Mouse (Mus musculus): ENCODE measurements around the gene Galnt2. TPM values are rescaled to one million over a fixed set of nuclear protein-coding genes. Genes with fewer than 3 reads are reported as not detected.

Galnt2 gene
- polyA plus RNA-seq, 1 experiment, result 11.5 TPM

DNA sequence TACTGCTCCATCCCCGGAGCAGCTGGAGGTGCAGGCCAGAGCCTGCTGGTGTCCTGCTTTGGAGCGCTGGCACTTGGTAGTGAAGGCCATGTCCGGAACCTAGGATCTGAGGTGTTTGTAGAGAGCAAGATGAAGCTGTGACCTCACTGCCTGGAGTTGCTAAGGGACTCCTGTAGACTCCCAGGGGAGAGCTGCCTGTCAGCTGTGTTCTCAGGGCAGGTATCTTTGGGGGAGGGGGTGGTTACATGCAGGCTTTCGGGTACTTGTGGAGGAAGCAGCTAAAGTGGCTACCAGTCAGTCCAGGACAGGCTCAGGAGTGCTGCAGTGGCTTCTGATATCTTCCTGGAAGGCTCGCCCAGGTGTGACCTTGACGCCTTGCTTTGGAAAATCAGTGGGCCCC, 8.2 kb downstream of the Galnt2 start:
- peaks cover 2% of the 10 kb centered on the region for H3K4me1 ChIP-seq (ENCODE audit: control insufficient read depth, insufficient read depth, low read length)
- no peak overlapping the region for H3K4me3 ChIP-seq (replicated peaks; ENCODE audit: control insufficient read depth, low read depth, low read length)
- WGBS, result 78% methylated on average over 6 of the region's 6 CpGs
- no peak overlapping the region for H3K27ac ChIP-seq (ENCODE audit: control insufficient read depth, insufficient read depth, low read depth, low read length, poor library complexity)
- TF ChIP-seq POLR2A (IDR thresholded peaks at IDR 0.05; ENCODE audit: borderline replicate concordance, control insufficient read depth, low read depth, low read length) (no peak), CTCF (IDR thresholded peaks at IDR 0.05; ENCODE audit: control insufficient read depth, insufficient read depth, low read length) (no peak)

- no peak overlapping the region for H3K27ac ChIP-seq (ENCODE audit: control insufficient read depth, insufficient read depth, low read depth, low read length, poor library complexity)
- H3K4me3 ChIP-seq (replicated peaks; ENCODE audit: control insufficient read depth, low read depth, low read length), result no peak overlapping the region
- 29% methylated on average over 8 of the region's 8 CpGs for WGBS
- peaks cover 2% of the 10 kb centered on the region for H3K4me1 ChIP-seq (ENCODE audit: control insufficient read depth, insufficient read depth, low read length)
- TF ChIP-seq CTCF (IDR thresholded peaks at IDR 0.05; ENCODE audit: control insufficient read depth, insufficient read depth, low read length) (no peak), POLR2A (IDR thresholded peaks at IDR 0.05; ENCODE audit: borderline replicate concordance, control insufficient read depth, low read depth, low read length) (no peak)
Observed at GRCm38 (mm10) chr8:124240932-124241331, 9.7 kb downstream of the Galnt2 start.

- Histone ChIP-seq H3K4me3 (replicated peaks; ENCODE audit: control insufficient read depth, low read depth, low read length) (no peak overlapping the region), H3K27ac (ENCODE audit: control insufficient read depth, insufficient read depth, low read depth, low read length, poor library complexity) (no peak overlapping the region), H3K4me1 (ENCODE audit: control insufficient read depth, insufficient read depth, low read length) (peaks cover 2% of the 10 kb centered on the region)
Observed at GRCm38 (mm10) chr8:124242208-124242607, 11.0 kb downstream of the Galnt2 start.

GRCm38 (mm10) chr8:124242913-124243312, 11.7 kb downstream of the Galnt2 start:
- WGBS, result 80% methylated on average over 5 of the region's 5 CpGs
- H3K4me1 ChIP-seq (ENCODE audit: control insufficient read depth, insufficient read depth, low read length), result peaks cover 2% of the 10 kb centered on the region
- no peak overlapping the region for H3K27ac ChIP-seq (ENCODE audit: control insufficient read depth, insufficient read depth, low read depth, low read length, poor library complexity)
- TF ChIP-seq CTCF (IDR thresholded peaks at IDR 0.05; ENCODE audit: control insufficient read depth, insufficient read depth, low read length) (no peak), POLR2A (IDR thresholded peaks at IDR 0.05; ENCODE audit: borderline replicate concordance, control insufficient read depth, low read depth, low read length) (no peak)
- no peak overlapping the region for H3K4me3 ChIP-seq (replicated peaks; ENCODE audit: control insufficient read depth, low read depth, low read length)

More at GRCm38 (mm10) chr8:124242208-124242607, 11.0 kb downstream of the Galnt2 start:
- no peak for TF ChIP-seq CTCF (IDR thresholded peaks at IDR 0.05; ENCODE audit: control insufficient read depth, insufficient read depth, low read length)
- TF ChIP-seq POLR2A (IDR thresholded peaks at IDR 0.05; ENCODE audit: borderline replicate concordance, control insufficient read depth, low read depth, low read length), result no peak
- 53% methylated on average over 6 of the region's 6 CpGs for WGBS

- peaks cover 5% of the 10 kb centered on the region for H3K4me1 ChIP-seq (ENCODE audit: control insufficient read depth, insufficient read depth, low read length)
- no peak overlapping the region for H3K27ac ChIP-seq (ENCODE audit: control insufficient read depth, insufficient read depth, low read depth, low read length, poor library complexity)
- no peak overlapping the region for H3K4me3 ChIP-seq (replicated peaks; ENCODE audit: control insufficient read depth, low read depth, low read length)
- TF ChIP-seq POLR2A (IDR thresholded peaks at IDR 0.05; ENCODE audit: borderline replicate concordance, control insufficient read depth, low read depth, low read length) (no peak), CTCF (IDR thresholded peaks at IDR 0.05; ENCODE audit: control insufficient read depth, insufficient read depth, low read length) (no peak)
- 56% methylated on average over 6 of the region's 6 CpGs for WGBS
Observed at GRCm38 (mm10) chr8:124247581-124247980, 16.4 kb downstream of the Galnt2 start.

DNA sequence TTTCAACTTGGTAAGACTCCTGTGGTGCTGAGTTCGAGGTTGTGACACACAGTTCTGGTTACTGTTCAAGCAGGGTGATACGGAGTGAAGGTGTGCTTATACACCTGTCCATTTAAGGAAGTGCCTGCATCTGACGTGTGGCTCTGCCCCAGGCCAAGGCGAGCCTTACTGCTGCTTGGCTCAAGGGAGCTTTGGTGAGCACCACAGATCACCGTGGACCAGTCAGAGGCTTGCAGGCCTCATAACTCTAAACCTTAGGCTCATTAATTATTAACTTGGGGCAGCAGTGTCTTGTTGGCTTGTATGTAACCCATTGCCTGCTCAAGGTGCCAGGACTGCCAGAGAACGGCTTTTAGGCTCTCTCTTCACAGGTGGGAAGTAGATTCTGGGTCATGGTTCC, 17.5 kb downstream of the Galnt2 start:
- Histone ChIP-seq H3K4me1 (ENCODE audit: control insufficient read depth, insufficient read depth, low read length) (peaks cover 5% of the 10 kb centered on the region), H3K27ac (ENCODE audit: control insufficient read depth, insufficient read depth, low read depth, low read length, poor library complexity) (no peak overlapping the region), H3K4me3 (replicated peaks; ENCODE audit: control insufficient read depth, low read depth, low read length) (no peak overlapping the region)
- 81% methylated on average over 6 of the region's 6 CpGs for WGBS
- TF ChIP-seq POLR2A (IDR thresholded peaks at IDR 0.05; ENCODE audit: borderline replicate concordance, control insufficient read depth, low read depth, low read length) (no peak), CTCF (IDR thresholded peaks at IDR 0.05; ENCODE audit: control insufficient read depth, insufficient read depth, low read length) (no peak)

DNA sequence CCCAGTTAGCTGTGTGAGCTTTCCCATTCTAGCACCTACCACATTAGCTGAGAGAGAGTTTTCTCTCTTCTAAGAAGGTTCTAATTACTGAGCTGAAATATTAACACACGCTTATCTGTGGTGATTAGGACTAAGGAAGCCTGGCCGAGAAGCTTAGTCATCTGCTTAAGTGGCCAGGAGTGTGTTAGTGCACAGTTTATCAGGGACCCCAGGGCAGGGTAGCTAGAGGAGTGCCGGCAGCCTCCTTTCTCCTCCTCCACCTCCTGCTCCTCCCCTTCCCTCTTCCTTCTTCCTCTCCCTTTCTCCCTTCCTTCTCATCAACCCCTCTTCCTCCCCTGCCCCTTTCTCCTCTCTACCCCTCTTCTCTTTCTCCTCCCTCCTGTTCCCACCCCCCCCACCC, 19.1 kb downstream of the Galnt2 start:
- Histone ChIP-seq H3K4me1 (ENCODE audit: control insufficient read depth, insufficient read depth, low read length) (peaks cover 5% of the 10 kb centered on the region), H3K4me3 (replicated peaks; ENCODE audit: control insufficient read depth, low read depth, low read length) (no peak overlapping the region), H3K27ac (ENCODE audit: control insufficient read depth, insufficient read depth, low read depth, low read length, poor library complexity) (no peak overlapping the region)
- 16% methylated on average over 3 of the region's 3 CpGs for WGBS
- TF ChIP-seq CTCF (IDR thresholded peaks at IDR 0.05; ENCODE audit: control insufficient read depth, insufficient read depth, low read length) (no peak), POLR2A (IDR thresholded peaks at IDR 0.05; ENCODE audit: borderline replicate concordance, control insufficient read depth, low read depth, low read length) (no peak)

DNA sequence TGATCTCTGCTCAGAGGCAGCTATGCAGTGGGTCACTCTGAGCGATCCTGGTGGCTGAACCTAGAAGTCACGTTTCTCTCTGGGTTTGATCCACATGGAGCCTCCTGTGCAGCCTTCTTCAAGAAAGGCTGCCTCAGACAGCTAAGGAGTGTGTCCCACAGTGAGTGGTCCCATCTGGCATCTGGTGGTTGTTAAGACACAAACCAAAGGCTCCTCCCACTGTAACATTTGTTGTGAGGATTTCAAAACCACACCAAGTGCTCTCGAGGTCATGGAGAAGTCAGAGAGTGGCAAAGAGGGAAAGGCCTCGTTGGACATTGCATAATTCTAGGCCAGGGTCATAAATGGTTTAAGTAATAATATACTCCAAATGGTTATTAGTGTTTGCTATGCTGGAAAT, 19.6 kb downstream of the Galnt2 start:
- TF ChIP-seq POLR2A (IDR thresholded peaks at IDR 0.05; ENCODE audit: borderline replicate concordance, control insufficient read depth, low read depth, low read length) (no peak), CTCF (IDR thresholded peaks at IDR 0.05; ENCODE audit: control insufficient read depth, insufficient read depth, low read length) (no peak)
- no peak overlapping the region for H3K4me3 ChIP-seq (replicated peaks; ENCODE audit: control insufficient read depth, low read depth, low read length)
- no peak overlapping the region for H3K27ac ChIP-seq (ENCODE audit: control insufficient read depth, insufficient read depth, low read depth, low read length, poor library complexity)
- peaks cover 5% of the 10 kb centered on the region for H3K4me1 ChIP-seq (ENCODE audit: control insufficient read depth, insufficient read depth, low read length)
- WGBS, result 14% methylated on average over 4 of the region's 4 CpGs

GRCm38 (mm10) chr8:124252533-124252950, 21.4 kb downstream of the Galnt2 start:
- 65% methylated on average over 5 of the region's 5 CpGs for WGBS
- TF ChIP-seq CTCF (IDR thresholded peaks at IDR 0.05; ENCODE audit: control insufficient read depth, insufficient read depth, low read length) (no peak), POLR2A (IDR thresholded peaks at IDR 0.05; ENCODE audit: borderline replicate concordance, control insufficient read depth, low read depth, low read length) (no peak)
- H3K4me3 ChIP-seq (replicated peaks; ENCODE audit: control insufficient read depth, low read depth, low read length), result no peak overlapping the region
- peaks cover 8% of the 10 kb centered on the region for H3K4me1 ChIP-seq (ENCODE audit: control insufficient read depth, insufficient read depth, low read length)
- H3K27ac ChIP-seq (ENCODE audit: control insufficient read depth, insufficient read depth, low read depth, low read length, poor library complexity), result no peak overlapping the region

All from bone marrow, adult 2 months (tissue).